Mouse (Mus musculus) bone marrow, adult 2 months (tissue): ENCODE results near the gene Usp7. TPM values are rescaled to one million over a fixed set of nuclear protein-coding genes. Genes with fewer than 3 reads are reported as not detected.

ENCODE experiments used
- H3K27ac ChIP-seq: fragments of 200-500 bp; 2 replicates; pipeline ENCODE4 v1.5.1; 2012; ENCODE audit warnings: low read depth, mild to moderate bottlenecking, control low read depth, inconsistent platforms, low read length; ENCODE audit not compliant: control insufficient read depth, poor library complexity, insufficient read depth
- H3K4me1 ChIP-seq: fragments of 200-500 bp; 2 replicates; pipeline ENCODE4 v1.6.1; 2011; ENCODE audit warnings: low read length; ENCODE audit not compliant: control insufficient read depth, insufficient read depth
- H3K4me3 ChIP-seq: fragments of 200-500 bp; replicated peaks from 2 replicates; pipeline ENCODE3; 2011; ENCODE audit warnings: mild to moderate bottlenecking, low read depth, low read length, control low read depth; ENCODE audit not compliant: control insufficient read depth
- CTCF ChIP-seq: fragments of 200-500 bp; IDR thresholded peaks from 2 replicates; pipeline ENCODE4 v1.5.1; 2011; ENCODE audit warnings: low read length, control low read depth; ENCODE audit not compliant: control insufficient read depth, insufficient read depth
- POLR2A ChIP-seq: fragments of 200-500 bp; IDR thresholded peaks from 2 replicates; pipeline ENCODE4 v1.6.1; 2011; ENCODE audit warnings: low read depth, mild to moderate bottlenecking, control low read depth, low read length, borderline replicate concordance; ENCODE audit not compliant: control insufficient read depth
- WGBS: fragments of 180-500 bp; shearing (Covaris S2); methylation state at CpG from one replicate; pipeline ENCODE4 v1.1.7; 2018; 5-methylcytosine and 5-hydroxymethylcytosine counted together
- polyA plus RNA-seq: library from polyadenylated mRNA; stranded (reverse); fragments of >200 nt; gene quantifications from 2 replicates; pipeline ENCODE4 v1.2.4, GENCODE M21; 2011; ENCODE audit warnings: low replicate concordance; ENCODE audit not compliant: missing spikeins, insufficient read depth, insufficient read length

Gene Usp7
- polyA plus RNA-seq, 1 experiment, result 136 TPM

- H3K4me1 ChIP-seq, result peaks cover 2% of the 10 kb centered on the region; the same call in 1 of the 2 replicates
- 65% methylated on average over 4 of the region's 4 CpGs for WGBS
- no peak for TF ChIP-seq POLR2A
- no peak for TF ChIP-seq CTCF
- H3K27ac ChIP-seq, result no peak overlapping the region
- H3K4me3 ChIP-seq, result no peak overlapping the region
These were observed 107.0 kb downstream of the Usp7 start for GRCm38 (mm10) chr16:8685087-8685486.

GRCm38 (mm10) chr16:8680470-8680869, 111.6 kb downstream of the Usp7 start, which contains the start of gene Gm5767:
Gene Gm5767 (plus strand): TSS chr16:8680770.
- no peaks in the 10 kb centered on the region; the same call in 1 of the 2 replicates for H3K4me1 ChIP-seq
- no peak within 1 kb of the TSS for H3K4me3 ChIP-seq
- TF ChIP-seq POLR2A (no peak), CTCF (no peak)
- 86% methylated on average over 5 of the region's 5 CpGs for WGBS
- peak within 1 kb of the TSS; percentile 25; the same call in 1 of the 2 replicates for H3K27ac ChIP-seq

GRCm38 (mm10) chr16:8679780-8680179, 112.3 kb downstream of the Usp7 start:
- Histone ChIP-seq H3K4me1 (no peaks in the 10 kb centered on the region; the same call in 1 of the 2 replicates), H3K27ac (no peak overlapping the region), H3K4me3 (no peak overlapping the region)
- no peak for TF ChIP-seq POLR2A
- no peak for TF ChIP-seq CTCF
- WGBS, result 58% methylated on average over 3 of the region's 3 CpGs

GRCm38 (mm10) chr16:8678676-8679075, 113.4 kb downstream of the Usp7 start:
- TF ChIP-seq CTCF, result no peak
- no peak for TF ChIP-seq POLR2A
- Histone ChIP-seq H3K27ac (peak overlapping the region; percentile 83), H3K4me1 (peaks cover 3% of the 10 kb centered on the region), H3K4me3 (no peak overlapping the region)
- 59% methylated on average over 4 of the region's 4 CpGs for WGBS

- Histone ChIP-seq H3K4me1 (peaks cover 3% of the 10 kb centered on the region), H3K27ac (peak overlapping the region; percentile 83), H3K4me3 (no peak overlapping the region)
- WGBS, result 53% methylated on average over 5 of the region's 5 CpGs
- TF ChIP-seq POLR2A (peak; percentile 49), CTCF (no peak)
These were observed 114.1 kb downstream of the Usp7 start for GRCm38 (mm10) chr16:8678035-8678434.

GRCm38 (mm10) chr16:8676800-8677199, 115.3 kb downstream of the Usp7 start:
- TF ChIP-seq CTCF, result peak; percentile 92
- no peak for TF ChIP-seq POLR2A
- Histone ChIP-seq H3K27ac (peak overlapping the region; percentile 80), H3K4me3 (no peak overlapping the region), H3K4me1 (peaks cover 3% of the 10 kb centered on the region)
- 54% methylated on average over 4 of the region's 4 CpGs for WGBS

- WGBS, result 39% methylated on average over 2 of the region's 2 CpGs
- TF ChIP-seq CTCF (no peak), POLR2A (no peak)
- Histone ChIP-seq H3K4me3 (peak overlapping the region; percentile 19), H3K4me1 (peaks cover 3% of the 10 kb centered on the region), H3K27ac (peak overlapping the region; percentile 80)
These were observed 115.9 kb downstream of the Usp7 start for GRCm38 (mm10) chr16:8676228-8676627.

- Histone ChIP-seq H3K4me3 (peak overlapping the region; percentile 5), H3K4me1 (peaks cover 4% of the 10 kb centered on the region), H3K27ac (peak overlapping the region; percentile 80)
- 53% methylated on average over 8 of the region's 8 CpGs for WGBS
- TF ChIP-seq CTCF, result no peak
- TF ChIP-seq POLR2A, result peak; percentile 52; the same call in 1 of the 2 replicates
These were observed 116.5 kb downstream of the Usp7 start for GRCm38 (mm10) chr16:8675559-8675958.

GRCm38 (mm10) chr16:8674165-8674564, 117.9 kb downstream of the Usp7 start:
- H3K4me3 ChIP-seq, result peak overlapping the region; percentile 27

More at GRCm38 (mm10) chr16:8674165-8674564, 117.9 kb downstream of the Usp7 start:
- TF ChIP-seq CTCF (peak; percentile 80), POLR2A (no peak)
- 0% methylated on average over 8 of the region's 8 CpGs for WGBS
- Histone ChIP-seq H3K27ac (peak overlapping the region; percentile 31), H3K4me1 (peaks cover 9% of the 10 kb centered on the region)
